Mouse (Mus musculus): Measurements from ENCODE around the gene Mphosph9.

The Mphosph9 gene

GRCm38 (mm10) chr5:124213588-124214469 lies 113.9 kb downstream of the Mphosph9 start:
- DNase-seq (ENCODE audit: low spot score), result no peak

DNA sequence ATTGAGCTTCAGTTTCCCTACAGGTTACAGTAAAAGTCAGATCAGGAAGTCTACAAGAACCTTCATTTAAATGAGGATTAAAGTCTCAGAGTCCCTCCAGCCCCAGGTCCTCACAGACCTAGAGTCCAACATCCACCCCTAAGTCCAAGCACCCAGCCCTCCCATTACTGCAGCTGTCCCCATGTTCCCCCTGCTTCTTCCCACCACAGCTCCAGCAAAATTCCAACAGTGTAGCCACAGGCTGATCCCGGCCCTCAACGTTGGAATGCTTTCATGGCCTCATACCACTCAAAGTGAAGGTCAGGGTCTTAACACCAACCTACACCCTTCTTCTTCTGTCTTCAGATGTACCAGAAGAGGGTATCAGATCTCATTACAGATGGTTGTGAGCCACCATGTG lies 116.1 kb downstream of the Mphosph9 start:
- DNase-seq (ENCODE audit: low spot score), result no peak

DNA sequence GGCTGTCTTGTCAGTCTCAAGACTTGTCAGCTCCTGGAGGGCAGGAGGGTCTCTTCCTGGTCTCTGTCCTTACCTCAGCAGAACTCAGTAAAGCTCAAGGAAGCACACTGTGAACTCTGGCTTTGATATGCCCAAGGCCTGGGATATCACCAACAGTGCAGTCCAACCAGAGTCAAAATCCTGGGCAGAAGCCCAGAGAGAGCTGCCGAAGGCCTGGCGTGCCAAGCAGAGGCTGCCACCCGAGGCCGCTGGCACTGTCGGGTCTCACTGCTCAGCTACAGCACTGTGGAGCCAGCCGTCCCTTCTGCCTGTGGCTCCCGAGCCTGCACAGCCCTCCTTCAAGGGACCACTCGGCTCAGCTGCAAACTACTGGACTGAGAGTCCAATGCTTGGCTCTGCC lies 116.5 kb downstream of the Mphosph9 start:
- no peak for DNase-seq (ENCODE audit: low spot score)

DNA sequence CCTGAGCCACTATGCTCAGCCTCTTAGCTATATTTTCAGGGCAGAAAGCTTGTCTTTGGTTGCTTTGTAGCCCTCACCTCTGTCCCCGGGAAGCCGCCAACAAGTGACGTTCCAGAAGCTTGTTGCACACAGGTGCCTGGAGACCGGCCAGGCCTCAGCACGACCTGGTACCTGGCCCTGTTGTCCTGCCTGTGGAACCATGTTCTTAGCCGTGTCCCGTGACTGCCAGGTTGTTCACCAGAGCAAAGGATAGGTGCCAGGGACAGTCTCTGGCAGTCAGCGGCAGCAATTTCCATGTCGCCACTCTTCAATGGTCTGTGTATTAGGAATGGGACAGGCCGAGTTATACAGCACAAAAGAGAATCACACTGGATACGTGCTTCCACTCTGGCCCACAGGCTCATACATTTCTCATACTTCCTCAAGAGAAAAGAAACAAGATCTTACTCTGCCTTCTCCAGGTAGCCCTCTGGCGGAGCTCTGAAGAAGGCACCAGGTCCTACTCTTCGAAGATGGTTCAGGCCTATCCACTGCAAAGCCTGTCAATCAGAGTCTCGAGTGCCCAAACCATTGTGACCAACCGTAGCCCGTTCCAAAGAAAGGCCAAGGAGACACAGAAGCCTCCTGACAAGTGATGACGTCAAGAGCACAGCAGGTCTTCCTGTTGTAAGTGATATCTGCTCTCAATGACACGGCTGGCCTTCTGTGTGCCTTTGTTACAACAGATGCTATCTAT lies 117.3 kb downstream of the Mphosph9 start:
- no peak for DNase-seq (ENCODE audit: low spot score)

DNA sequence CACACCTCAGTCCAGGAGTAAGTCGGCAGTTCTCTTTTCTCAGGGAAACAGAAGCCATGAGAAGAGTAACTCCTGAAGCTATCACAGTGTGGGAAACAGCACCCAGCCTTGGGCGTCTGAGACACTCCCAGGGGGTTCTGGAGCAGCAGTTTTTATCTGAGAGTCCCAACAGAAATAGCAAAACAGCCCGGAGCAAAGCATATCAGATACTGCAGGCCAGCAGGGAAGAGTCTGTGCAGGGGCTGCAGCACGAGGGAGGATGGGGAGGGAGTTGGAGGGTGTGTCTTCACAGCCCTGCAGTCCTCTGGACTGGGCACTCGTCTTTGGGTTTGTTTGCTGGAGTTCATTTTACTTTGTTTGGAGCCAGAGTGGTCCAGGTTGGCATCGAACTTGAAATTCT lies 117.9 kb downstream of the Mphosph9 start:
- no peak for DNase-seq (ENCODE audit: low spot score)

GRCm38 (mm10) chr5:124208030-124208429 lies 119.7 kb downstream of the Mphosph9 start:
- DNase-seq (ENCODE audit: low spot score), result no peak

- DNase-seq (ENCODE audit: low spot score), result no peak
Measured at GRCm38 (mm10) chr5:124206481-124207038, 121.2 kb downstream of the Mphosph9 start.

DNA sequence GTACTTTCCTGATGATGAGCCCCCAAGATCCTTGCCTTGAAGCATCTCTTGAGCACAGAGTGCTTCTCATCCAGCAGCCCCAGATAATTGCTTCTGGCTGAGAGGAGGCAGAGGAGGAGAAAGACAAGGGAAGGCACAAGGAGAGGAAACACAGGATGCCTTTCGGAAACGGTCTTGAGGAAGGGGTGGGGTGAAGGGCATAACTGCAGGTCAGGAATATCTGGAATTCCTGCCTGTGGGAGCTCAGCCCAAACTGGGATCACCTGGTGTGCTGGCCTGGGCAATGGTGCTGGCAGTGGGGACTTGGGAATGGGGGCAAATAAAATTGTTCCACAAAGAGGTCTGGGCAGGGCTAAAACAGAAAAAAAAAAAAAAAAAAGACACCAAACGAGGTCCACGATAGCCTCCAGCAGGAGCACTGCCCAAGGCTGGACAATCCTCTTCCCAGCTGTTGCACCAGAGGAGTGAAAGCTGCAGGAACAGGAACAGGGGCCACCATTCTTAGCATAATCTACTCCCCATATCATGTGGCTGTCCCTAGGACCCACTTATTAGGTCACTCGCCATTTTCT lies 121.9 kb downstream of the Mphosph9 start:
- DNase-seq (ENCODE audit: low spot score), result no peak

DNA sequence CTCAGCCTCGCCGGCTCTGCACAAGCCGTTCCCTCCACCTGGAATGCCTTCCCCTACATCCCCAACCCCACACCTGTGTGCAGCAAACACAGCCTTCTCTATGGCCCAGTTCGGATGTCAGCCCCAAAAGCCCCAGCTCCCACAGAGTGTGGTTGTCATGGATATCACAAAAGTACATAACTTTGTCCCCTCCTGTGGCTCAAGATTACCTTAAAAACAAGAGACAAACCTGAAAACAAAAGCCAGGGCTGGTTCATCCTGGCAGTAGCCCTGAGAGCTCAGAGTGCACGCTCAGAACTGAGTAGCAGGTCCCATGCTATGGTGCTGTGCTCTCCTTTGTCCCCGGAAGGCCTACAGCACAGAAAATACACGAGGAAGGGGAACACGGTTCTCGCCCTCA lies 122.6 kb downstream of the Mphosph9 start:
- no peak for DNase-seq (ENCODE audit: low spot score)

DNA sequence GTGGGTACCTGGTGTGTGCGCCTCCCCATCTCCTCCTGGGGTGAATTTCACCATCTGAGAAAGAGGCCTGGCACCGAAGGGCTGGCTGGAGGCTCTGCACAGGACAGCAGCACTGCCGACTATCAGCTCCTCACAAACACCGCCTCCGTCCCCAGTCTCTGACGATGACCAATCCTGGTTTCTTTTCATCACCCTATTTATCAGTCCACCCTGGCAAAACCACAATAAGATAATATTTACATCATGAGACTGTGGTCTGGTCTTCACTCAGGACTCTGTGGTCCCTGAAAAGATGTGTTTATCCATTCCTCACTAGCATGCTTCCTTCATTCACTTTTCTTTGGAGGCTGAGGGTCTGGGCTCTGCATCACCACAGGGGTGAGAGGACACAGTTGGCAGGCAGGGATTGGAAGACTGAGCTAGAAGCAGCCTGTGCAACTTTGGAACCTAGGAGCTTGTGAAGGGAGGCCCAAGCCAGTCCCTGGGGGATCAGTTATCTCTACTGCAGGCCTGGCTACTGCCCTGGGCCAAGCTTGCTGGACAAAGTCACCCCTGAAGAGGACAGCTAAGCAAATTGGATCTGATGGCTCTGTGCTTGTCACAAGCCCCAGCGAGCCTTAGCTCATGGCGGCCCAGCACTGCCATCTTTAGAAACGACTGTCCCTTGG lies 123.5 kb downstream of the Mphosph9 start:
- DNase-seq (ENCODE audit: low spot score), result no peak

DNA sequence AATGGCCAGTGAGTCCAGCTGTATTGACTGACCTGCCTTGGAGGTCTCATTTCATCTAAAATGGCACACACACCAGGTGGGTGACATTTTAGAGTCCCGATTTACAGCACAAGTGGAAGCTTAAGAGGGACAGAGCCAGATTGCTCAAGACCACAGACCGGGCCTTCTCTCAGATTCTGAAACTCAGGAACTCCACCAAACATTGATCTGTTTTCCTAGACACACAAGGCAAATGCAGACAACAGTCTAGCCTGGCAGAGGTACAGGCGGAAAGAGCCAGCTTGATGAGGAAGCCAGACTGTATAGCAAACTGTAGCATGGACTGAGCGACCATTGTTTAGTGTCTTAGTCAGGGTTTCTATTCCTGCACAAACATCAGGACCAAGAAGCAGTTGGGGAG lies 124.5 kb downstream of the Mphosph9 start:
- no peak for DNase-seq (ENCODE audit: low spot score)

- no peak for DNase-seq (ENCODE audit: low spot score)
Measured at GRCm38 (mm10) chr5:124202071-124202470, 125.7 kb downstream of the Mphosph9 start.

DNA sequence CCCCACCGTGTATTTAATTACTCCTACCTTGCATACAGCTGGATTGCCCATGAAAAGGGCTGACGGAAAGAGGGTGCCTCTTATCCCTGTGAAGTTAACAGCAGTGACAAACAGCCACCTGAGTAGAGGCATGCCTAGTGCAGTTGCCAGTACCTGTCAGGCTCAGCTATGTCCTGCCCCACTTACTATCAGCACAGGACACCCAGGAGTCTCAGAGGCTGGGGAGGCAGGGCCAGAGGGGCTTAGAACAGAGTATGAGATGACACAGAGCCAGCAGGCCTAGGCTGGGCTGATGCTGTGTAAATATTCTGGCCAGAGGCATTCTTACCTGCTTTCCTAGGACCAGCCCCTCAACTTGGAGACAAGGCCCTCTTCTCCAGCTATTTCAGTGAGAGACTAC lies 126.2 kb downstream of the Mphosph9 start:
- DNase-seq (ENCODE audit: low spot score), result no peak
